Mouse (Mus musculus) midbrain, embryonic 11.5 days (tissue): ENCODE results near the gene Mtx1. TPM values are rescaled to one million over a fixed set of nuclear protein-coding genes. Genes with fewer than 3 reads are reported as not detected.

Source experiments
- ATAC-seq: fragments of 200-750 bp; cut with Nextera tagmentation; 2 replicates; pipeline ENCODE4 v1.8.0; 2017; ENCODE audit warnings: moderate TSS enrichment, moderate library complexity; ENCODE audit not compliant: low FRiP score
- DNase-seq: peaks from one replicate; pipeline ENCODE4 v3.0.0; 2015; ENCODE audit warnings: low spot score; ENCODE audit errors: missing footprints
- H3K27ac ChIP-seq: fragments of 300-500 bp; sonication (generic); 2 replicates; pipeline ENCODE4 v1.5.1; 2014; ENCODE audit warnings: low read depth, low read length
- H3K27me3 ChIP-seq: fragments of 300-500 bp; sonication (generic); 2 replicates; pipeline ENCODE4 v1.6.1; 2014; ENCODE audit warnings: mild to moderate bottlenecking, low read length, moderate library complexity, mixed read lengths; ENCODE audit not compliant: control insufficient read depth, insufficient read depth
- H3K36me3 ChIP-seq: fragments of 300-500 bp; sonication (generic); 2 replicates; pipeline ENCODE4 v1.6.1; 2014; ENCODE audit warnings: mild to moderate bottlenecking, low read length, moderate library complexity, mixed read lengths; ENCODE audit not compliant: control insufficient read depth, insufficient read depth
- H3K4me1 ChIP-seq: fragments of 300-500 bp; sonication (generic); 2 replicates; pipeline ENCODE4 v1.6.1; 2014; ENCODE audit warnings: low read length; ENCODE audit not compliant: control insufficient read depth, insufficient read depth
- H3K4me2 ChIP-seq: fragments of 300-500 bp; sonication (generic); 2 replicates; pipeline ENCODE4 v1.6.1; 2014; ENCODE audit warnings: mild to moderate bottlenecking, moderate library complexity
- H3K4me3 ChIP-seq: fragments of 300-500 bp; sonication (generic); 2 replicates; pipeline ENCODE4 v1.5.1; 2014; ENCODE audit warnings: low read depth, low read length
- H3K9ac ChIP-seq: fragments of 300-500 bp; sonication (generic); 2 replicates; pipeline ENCODE4 v1.6.1; 2014; ENCODE audit warnings: low read length
- H3K9me3 ChIP-seq: fragments of 300-500 bp; sonication (generic); 2 replicates; pipeline ENCODE4 v1.6.1; 2016; ENCODE audit warnings: low read length; ENCODE audit not compliant: control insufficient read depth
- WGBS: fragments of 180-500 bp; shearing (Covaris S2); extraction: QIAGEN DNeasy Blood & Tissue Kit; methylation state at CpG from one replicate; pipeline ENCODE4 v1.1.7; 2014; 5-methylcytosine and 5-hydroxymethylcytosine counted together
- polyA plus RNA-seq: library from polyadenylated mRNA; unstranded; fragments of >200 nt; fragmentation: Nextera tagmentation; extraction: Ambion mirVana; gene quantifications from 2 replicates; pipeline ENCODE4 v1.2.1, GENCODE M21; 2014

Mtx1 gene
- 174 and 179 TPM in 2 replicates for polyA plus RNA-seq

GRCm38 (mm10) chr3:89226900-89227299 is at the start of gene Mtx1:
Mtx1 (minus strand) TSS chr3:89227088.
- H3K9me3 ChIP-seq: no peaks in the 10 kb centered on the region
- under 1% methylated on average over 21 of the region's 21 CpGs for WGBS
- peak within 1 kb of the TSS; percentile 89 for H3K27ac ChIP-seq
- no peaks in the 10 kb centered on the region for H3K27me3 ChIP-seq
- peak within 1 kb of the TSS; percentile 93 for H3K9ac ChIP-seq
- H3K4me3 ChIP-seq: peak within 1 kb of the TSS; percentile 63
- DNase-seq (no peak), ATAC-seq (no peak)
- H3K36me3 ChIP-seq: peaks cover 9% of the 10 kb centered on the region; the same call in 1 of the 2 replicates
- H3K4me1 ChIP-seq: peaks cover 40% of the 10 kb centered on the region
- peak within 1 kb of the TSS; percentile 83 for H3K4me2 ChIP-seq

- H3K9me3 ChIP-seq: no peaks in the 10 kb centered on the region
- H3K36me3 ChIP-seq: no peaks in the 10 kb centered on the region
- no peak overlapping the region for H3K4me3 ChIP-seq
- DNase-seq: no peak
- H3K27ac ChIP-seq: no peak overlapping the region
- H3K4me1 ChIP-seq: peaks cover 14% of the 10 kb centered on the region
- 93% methylated on average over 13 of the region's 13 CpGs for WGBS
- no peak overlapping the region for H3K9ac ChIP-seq
- no peak for ATAC-seq
- peaks cover 33% of the 10 kb centered on the region for H3K27me3 ChIP-seq
- no peak overlapping the region for H3K4me2 ChIP-seq
Observed at GRCm38 (mm10) chr3:89276061-89276460, 49.2 kb upstream of the Mtx1 start.

DNA sequence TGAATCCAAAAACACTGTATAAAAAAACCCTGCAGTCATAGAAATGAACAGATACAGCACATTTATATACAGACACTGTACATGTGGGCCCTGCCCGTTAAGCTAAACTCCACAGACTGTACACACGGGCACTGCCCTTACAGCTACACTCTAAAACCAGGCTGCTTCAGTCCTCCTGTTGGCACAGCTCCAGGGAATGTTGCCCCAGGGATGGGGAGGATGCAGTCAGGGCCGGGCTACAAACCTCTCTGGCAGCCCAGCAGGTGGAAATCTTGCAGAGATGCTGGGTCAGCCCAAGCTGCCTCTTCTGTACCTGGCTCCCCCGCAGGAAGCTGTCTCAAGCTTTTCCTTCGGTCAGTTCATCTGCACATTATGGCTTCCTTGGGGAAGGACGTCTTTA is 44.9 kb upstream of the Mtx1 start:
- no peak overlapping the region for H3K4me3 ChIP-seq

DNA sequence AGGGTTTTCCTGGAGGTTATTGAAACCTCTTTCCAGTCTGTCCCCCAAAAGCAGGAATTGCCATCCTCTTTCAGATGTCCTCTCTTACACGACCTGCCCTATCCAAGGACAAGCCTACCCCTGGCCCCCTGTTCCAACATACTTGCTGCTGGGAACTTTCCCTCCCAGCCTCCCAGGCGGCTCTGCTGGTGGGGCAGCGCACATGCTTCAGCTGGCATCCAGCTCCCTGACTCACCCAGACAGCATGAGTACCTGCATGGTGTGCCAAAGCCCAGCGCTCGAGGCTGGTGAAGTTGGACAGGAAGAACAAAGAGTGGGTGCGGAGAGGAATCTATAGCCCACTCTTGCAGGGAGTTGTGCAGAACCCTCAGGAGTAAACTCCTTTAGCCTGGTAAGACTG is 44.0 kb upstream of the Mtx1 start:
- no peak for DNase-seq
- 73% methylated on average over 6 of the region's 6 CpGs for WGBS
- Histone ChIP-seq H3K27me3 (no peaks in the 10 kb centered on the region), H3K9ac (peak overlapping the region; percentile 70), H3K4me2 (peak overlapping the region; percentile 68), H3K4me3 (peak overlapping the region; percentile 40; the same call in 1 of the 2 replicates), H3K36me3 (no peaks in the 10 kb centered on the region), H3K27ac (no peak overlapping the region), H3K4me1 (peaks cover 19% of the 10 kb centered on the region), H3K9me3 (no peaks in the 10 kb centered on the region)
- no peak for ATAC-seq

More for the DNA sequence above, 44.9 kb upstream of the Mtx1 start:
- Histone ChIP-seq H3K9ac (no peak overlapping the region), H3K9me3 (no peaks in the 10 kb centered on the region), H3K27ac (no peak overlapping the region), H3K4me2 (no peak overlapping the region), H3K27me3 (no peaks in the 10 kb centered on the region; the same call in 1 of the 2 replicates), H3K36me3 (no peaks in the 10 kb centered on the region), H3K4me1 (peaks cover 15% of the 10 kb centered on the region)
- ATAC-seq: no peak
- 76% methylated on average over 6 of the region's 6 CpGs for WGBS
- DNase-seq: no peak

- ATAC-seq (peak; percentile 57), DNase-seq (peak; percentile 97)
- WGBS: 6% methylated on average over 39 of the region's 39 CpGs
- H3K4me2 ChIP-seq: peak within 1 kb of the TSS; percentile 68
- H3K27me3 ChIP-seq: no peaks in the 10 kb centered on the region
- no peaks in the 10 kb centered on the region for H3K9me3 ChIP-seq
- peak within 1 kb of the TSS; percentile 70 for H3K9ac ChIP-seq
- no peak within 1 kb of the TSS for H3K27ac ChIP-seq
- no peaks in the 10 kb centered on the region for H3K36me3 ChIP-seq
- H3K4me3 ChIP-seq: peak within 1 kb of the TSS; percentile 40
- peaks cover 20% of the 10 kb centered on the region for H3K4me1 ChIP-seq
Observed at GRCm38 (mm10) chr3:89270051-89270755, 43.3 kb upstream of the Mtx1 start, which contains the start of gene Slc50a1. Slc50a1 (minus strand) TSS chr3:89270570.

- peaks cover 20% of the 10 kb centered on the region for H3K4me1 ChIP-seq
- no peak overlapping the region for H3K4me3 ChIP-seq
- no peak overlapping the region for H3K9ac ChIP-seq
- no peak overlapping the region for H3K27ac ChIP-seq
- DNase-seq (no peak), ATAC-seq (no peak)
- 43% methylated on average over 8 of the region's 8 CpGs for WGBS
- H3K4me2 ChIP-seq: no peak overlapping the region
- no peaks in the 10 kb centered on the region for H3K27me3 ChIP-seq
- H3K9me3 ChIP-seq: no peaks in the 10 kb centered on the region
- H3K36me3 ChIP-seq: no peaks in the 10 kb centered on the region
Observed at GRCm38 (mm10) chr3:89268916-89269315, 42.0 kb upstream of the Mtx1 start.

DNA sequence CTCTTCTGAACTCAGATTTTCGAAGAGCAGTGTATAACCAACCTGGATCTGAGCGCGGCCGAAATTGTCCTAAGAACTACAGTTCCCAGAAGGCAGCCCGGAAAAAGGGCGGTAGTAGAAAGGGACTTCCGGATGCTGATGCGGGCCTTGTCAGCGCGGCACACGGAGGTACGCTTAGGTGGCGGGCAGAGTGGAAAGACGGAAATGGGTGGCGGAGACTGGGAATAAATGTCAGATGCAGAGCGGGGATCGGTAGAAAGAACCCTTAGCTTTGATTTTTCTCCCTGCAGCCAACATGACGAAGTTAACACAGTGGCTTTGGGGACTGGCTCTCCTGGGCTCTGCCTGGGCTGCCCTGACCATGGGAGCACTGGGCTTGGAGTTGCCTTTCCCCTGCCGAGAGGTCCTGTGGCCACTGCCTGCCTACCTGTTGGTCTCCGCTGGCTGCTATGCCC is 39.6 kb upstream of the Mtx1 start:
- H3K9me3 ChIP-seq: no peaks in the 10 kb centered on the region
- no peak overlapping the region; the same call in 1 of the 2 replicates for H3K27ac ChIP-seq
- DNase-seq: peak; percentile 97
- H3K27me3 ChIP-seq: no peaks in the 10 kb centered on the region
- peak overlapping the region; percentile 74 for H3K4me3 ChIP-seq
- H3K36me3 ChIP-seq: no peaks in the 10 kb centered on the region
- peak overlapping the region; percentile 97 for H3K4me2 ChIP-seq
- H3K4me1 ChIP-seq: peaks cover 20% of the 10 kb centered on the region
- peak overlapping the region; percentile 80 for H3K9ac ChIP-seq
- ATAC-seq: peak; percentile 89
- WGBS: under 1% methylated on average over 20 of the region's 20 CpGs

- DNase-seq: no peak
- ATAC-seq: no peak
- WGBS: 75% methylated on average over 10 of the region's 10 CpGs
Observed at GRCm38 (mm10) chr3:89262417-89262816, 35.5 kb upstream of the Mtx1 start.

DNA sequence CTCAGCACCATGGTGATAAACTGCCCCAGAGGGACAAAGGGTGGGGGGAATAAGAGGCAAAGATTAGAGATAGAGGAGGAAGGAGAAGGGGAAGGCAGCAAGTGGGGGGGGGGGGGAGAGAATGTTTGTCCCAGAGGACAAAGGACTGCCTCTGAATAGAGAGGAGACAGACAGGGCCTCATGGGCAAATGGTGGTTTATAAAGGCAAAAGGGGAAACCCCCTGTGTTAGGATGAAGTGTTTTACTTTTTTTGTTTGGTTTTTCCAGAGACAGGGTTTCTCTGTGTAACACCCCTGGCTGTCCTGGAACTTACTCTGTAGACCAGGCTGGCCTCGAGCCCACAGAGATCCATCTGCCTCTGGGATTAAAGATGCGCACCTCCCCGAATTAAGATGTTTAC is 33.3 kb upstream of the Mtx1 start:
- WGBS: 58% methylated on average over 3 of the region's 3 CpGs
- Histone ChIP-seq H3K4me2 (no peak overlapping the region), H3K9ac (0 out of 2 replicates have a peak overlapping the region, but pooled peaks have one; percentile 2), H3K4me3 (no peak overlapping the region), H3K36me3 (no peaks in the 10 kb centered on the region), H3K27ac (no peak overlapping the region), H3K27me3 (no peaks in the 10 kb centered on the region), H3K9me3 (no peaks in the 10 kb centered on the region), H3K4me1 (no peaks in the 10 kb centered on the region)
- DNase-seq (no peak), ATAC-seq (no peak)

More at GRCm38 (mm10) chr3:89262417-89262816, 35.5 kb upstream of the Mtx1 start:
- Histone ChIP-seq H3K4me1 (peaks cover 12% of the 10 kb centered on the region), H3K27me3 (no peaks in the 10 kb centered on the region), H3K36me3 (no peaks in the 10 kb centered on the region), H3K9ac (no peak overlapping the region), H3K9me3 (no peaks in the 10 kb centered on the region), H3K27ac (no peak overlapping the region), H3K4me3 (no peak overlapping the region), H3K4me2 (no peak overlapping the region)
